Mouse (Mus musculus) heart, postnatal 14 days (tissue): Measurements from ENCODE around the gene Cdc14a. TPM values are rescaled to one million over a fixed set of nuclear protein-coding genes. Genes with fewer than 3 reads are reported as not detected.
A peak's percentile ranks its signal among the peaks of the same experiment; 100 is the strongest.

Source experiments
- DNase-seq, 2 experiments: peaks; one replicate each; pipeline ENCODE4 v3.0.0; 2021 to 2022
- intact Hi-C: fragments of 180-260 bp; cut with DNase I; formaldehyde crosslinking; loops from one replicate; pipeline ENCODE4 v1.15.1; 2025
- total RNA-seq, 2 experiments: library from RNA; stranded (reverse); gene quantifications; 2 replicates each; pipeline ENCODE4 v1.2.3; 2021

The Cdc14a gene
- total RNA-seq, 2 experiments from 2014 or later, result 3.8 to 4.7 TPM

DNA sequence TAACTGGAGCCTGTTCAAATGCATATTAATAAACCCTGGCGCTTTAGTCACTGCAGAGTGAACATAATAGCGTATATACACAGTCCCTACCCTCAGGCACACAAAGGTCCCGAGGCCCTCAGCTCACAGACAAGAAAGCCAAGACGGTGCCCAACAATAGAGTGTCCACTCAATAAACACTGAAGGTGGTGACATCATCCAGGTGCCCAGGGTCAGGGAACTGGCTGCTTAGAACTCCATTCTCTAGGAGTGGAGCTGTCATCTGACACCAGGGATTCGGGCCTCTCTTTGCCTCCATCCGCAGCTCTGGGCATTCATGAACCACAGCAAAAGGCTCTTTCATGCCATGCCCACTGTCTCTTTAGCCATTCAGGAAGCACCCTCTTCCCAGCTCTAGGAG is 2.7 kb downstream of the Cdc14a start:
- intact Hi-C loops, result loop anchor here (5.0 kb wide), 1 partner anchor 71 kb away; no protein-coding TSS in a partner anchor
- no peak for DNase-seq

DNA sequence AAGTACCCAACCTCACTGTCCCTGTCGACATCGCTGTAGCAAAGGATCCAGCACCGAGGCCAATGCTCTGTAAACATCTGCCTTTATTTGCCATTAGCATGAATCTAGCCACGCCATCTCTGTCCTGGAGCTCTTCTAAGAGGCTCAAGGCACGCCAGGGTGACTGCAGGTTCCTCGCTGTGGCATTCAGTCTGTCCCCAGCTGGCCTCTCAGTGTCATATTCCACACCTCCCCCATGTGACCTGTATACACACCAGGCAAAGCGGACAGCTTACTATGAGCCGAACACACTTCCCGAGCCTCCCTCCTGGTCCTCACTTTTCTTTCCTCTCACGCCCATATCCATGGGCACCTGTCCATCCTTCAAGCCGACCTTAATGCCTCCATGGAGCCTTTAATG is 4.0 kb downstream of the Cdc14a start:
- intact Hi-C loops, result loop anchor here (5.0 kb wide), 1 partner anchor 73 kb away; no protein-coding TSS in a partner anchor
- DNase-seq, result no peak

DNA sequence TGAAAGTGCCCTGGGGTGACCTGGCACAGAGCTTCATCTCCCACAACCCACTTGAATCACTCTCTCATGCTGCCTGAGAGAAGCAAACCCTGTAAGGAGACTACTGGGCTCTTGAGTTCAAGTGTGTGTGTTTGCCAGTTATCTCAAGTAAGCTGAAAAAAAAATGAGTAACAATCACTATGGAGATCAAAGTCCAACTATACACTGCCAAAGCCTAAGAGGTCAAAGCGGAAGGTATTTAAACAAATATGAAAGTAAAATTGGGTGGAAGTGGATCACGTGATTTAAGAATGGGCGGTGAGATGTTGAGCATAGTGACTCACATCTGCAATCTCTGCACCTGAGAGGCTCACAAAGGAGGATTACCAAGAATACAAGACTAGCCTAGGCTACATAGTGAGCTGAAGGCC is 9.4 kb downstream of the Cdc14a start:
- DNase-seq, result no peak
- intact Hi-C loops, result no loop called here

DNA sequence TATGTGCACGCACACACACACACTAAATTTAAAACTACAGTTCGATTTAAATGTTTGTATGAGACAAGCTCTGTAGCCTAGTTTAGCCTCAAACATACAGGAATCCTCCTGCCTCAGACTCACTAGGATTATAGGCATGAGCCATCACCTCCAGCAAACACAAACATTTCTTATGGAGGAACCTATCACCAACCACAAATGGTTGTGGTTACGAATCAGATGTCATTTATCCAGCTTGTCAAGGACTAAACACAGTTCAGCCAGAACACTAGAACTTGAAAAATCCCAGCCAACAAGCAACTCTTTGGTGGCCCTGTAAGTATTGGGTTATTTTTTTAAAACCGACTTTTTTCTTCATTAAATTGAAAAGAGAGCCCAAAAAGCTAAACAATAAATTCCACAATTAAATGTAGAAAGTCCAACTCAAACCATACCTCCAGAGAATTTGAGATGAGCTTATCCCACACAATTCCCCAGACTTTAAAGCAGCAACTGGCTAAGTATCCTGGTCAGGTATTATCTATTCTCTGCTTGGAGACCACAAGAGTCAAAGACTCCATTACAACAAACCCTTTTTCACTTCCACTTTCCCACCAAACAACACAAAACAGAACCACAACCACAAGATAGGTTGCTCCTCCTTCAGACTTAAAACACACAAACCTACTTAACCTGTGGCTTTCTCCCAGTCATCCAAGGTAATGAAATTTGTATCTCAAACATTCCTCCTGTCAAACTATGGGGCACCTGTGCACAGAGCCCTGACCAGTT is 10.7 kb downstream of the Cdc14a start:
- intact Hi-C loops, result no loop called here
- DNase-seq, result no peak

DNA sequence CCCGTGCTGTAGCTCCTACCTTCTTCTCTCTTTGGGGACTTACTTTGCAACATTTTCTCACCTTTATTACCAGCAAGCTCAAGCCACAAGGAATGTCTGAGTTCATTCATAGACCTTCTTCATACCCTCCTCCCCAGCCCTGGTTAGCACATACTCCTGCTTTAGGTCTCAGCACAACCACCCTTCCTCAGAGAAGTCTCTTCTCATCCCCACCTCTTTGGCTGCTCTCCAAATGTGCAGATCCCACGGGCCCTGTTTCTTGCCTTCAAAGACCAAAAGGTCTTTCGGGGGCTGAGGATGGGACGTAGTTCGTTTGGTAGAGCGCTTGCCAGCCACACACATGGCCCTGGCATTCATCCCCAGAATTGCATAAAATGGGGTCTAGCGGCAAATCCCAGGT is 13.8 kb downstream of the Cdc14a start:
- no peak for DNase-seq
- intact Hi-C loops, result no loop called here

DNA sequence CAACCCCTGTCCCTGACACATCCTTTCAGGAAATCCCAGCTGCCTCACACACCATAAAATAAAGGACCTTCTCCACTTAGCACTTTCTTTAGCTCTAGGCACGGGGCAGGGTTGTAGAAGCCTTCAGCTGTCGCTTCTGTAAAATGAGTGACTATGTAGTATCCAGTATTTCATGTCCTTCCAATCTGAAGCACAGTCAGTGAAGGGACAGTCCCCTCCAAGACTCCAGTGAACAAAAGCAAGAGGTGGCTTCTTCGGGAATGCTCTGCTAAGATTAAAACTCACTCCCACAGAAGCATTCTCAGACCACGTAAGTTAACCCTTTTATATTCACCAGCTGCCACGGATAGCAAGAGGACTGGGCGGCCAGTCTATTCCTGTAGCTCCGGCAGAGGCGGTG is 14.3 kb downstream of the Cdc14a start:
- intact Hi-C loops, result no loop called here

DNA sequence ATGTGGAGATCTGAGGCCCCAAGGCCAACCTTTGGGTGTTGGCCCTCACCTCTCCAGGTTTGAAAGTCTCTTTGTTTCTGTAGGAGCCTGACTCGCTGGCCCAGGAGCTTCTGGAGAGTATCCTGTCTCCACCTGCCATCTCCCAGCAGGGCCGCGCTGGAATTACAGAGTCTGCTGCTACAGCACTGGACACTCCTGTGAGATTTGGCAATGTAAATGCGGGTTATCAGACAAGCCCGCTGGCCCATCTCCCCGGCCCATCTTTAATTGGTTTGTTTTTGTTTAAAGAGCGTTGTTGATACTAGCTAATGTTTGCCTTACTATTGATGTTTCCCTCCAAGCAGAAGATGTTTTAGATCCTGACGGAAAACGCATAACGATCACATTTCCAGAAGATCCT is 15.0 kb downstream of the Cdc14a start:
- no peak for DNase-seq
- intact Hi-C loops, result no loop called here

More for the DNA sequence above, 14.3 kb downstream of the Cdc14a start:
- DNase-seq, result no peak

DNA sequence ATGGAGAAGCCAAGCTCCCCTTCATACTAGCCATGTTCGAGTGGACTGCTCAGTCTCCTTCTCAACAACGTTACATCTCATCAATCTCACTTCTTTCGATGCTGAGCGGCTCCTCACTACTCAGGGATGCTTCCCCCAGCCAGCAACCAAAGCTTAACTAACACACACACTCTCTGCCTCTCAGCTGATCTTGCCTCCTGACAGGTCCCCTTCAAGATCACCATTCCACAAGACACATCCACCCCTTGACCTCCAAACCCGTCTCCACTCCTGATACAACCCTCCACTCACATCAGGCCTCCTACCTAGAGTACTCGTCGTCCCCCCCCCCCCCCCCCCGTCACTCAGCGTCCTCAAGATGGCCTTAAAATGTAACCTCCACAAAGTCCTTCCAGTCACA is 18.3 kb downstream of the Cdc14a start:
- intact Hi-C loops, result no loop called here
- DNase-seq, result no peak

DNA sequence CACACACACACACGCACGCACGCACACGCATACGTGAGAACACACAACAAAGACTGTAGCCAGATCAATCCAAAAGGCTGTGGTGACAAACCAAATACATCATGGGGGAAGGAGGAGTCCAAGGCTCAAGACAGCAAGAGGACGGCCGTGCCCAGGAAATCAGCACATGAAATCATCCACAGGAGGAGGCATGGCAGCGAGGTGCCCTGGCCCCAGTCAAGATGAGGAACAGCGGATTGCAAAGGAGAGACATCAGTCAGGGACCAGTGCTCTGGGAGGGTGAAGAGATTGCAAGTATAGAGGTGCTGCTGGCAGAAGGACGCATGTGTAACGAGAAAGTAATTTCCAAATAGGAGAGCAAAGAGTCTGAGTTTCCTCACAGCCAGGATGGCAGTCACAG is 22.4 kb downstream of the Cdc14a start:
- no peak for DNase-seq
- intact Hi-C loops, result no loop called here

DNA sequence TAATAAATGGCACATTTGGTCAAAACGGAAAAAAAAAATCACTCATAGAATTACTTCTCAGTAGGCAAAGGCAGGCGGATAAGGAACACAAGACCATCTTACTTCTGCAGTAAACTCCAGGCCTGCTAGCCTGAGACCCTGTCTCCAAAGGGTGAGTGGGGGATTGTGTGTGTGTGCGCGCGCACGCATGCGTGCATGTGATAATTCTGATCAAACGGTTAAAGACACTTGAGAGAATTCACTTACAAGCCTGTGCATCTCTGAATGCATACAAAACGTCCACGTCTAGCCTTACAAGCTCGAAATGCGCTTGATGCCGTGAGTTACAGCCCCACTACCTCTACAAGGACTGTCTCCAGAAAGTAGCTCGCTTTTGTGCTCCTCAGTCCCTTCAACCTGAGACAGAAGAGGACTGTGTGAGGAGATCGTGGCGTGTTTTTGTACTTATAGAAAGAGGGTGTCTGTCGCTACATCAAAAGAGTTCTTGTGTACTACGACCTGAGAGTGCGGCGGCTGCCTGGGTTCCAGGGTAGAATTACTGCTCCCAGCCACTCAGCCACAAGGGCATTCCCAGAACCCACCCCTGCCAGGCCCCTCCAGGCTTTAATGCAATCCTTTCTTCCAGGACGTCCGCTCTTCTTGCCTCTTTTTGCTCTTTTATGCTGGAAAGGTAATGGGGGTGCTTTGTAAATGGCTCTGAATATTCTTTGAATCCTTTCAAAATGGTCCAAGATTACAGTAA is 24.3 kb downstream of the Cdc14a start:
- no peak for DNase-seq
- intact Hi-C loops, result no loop called here

DNA sequence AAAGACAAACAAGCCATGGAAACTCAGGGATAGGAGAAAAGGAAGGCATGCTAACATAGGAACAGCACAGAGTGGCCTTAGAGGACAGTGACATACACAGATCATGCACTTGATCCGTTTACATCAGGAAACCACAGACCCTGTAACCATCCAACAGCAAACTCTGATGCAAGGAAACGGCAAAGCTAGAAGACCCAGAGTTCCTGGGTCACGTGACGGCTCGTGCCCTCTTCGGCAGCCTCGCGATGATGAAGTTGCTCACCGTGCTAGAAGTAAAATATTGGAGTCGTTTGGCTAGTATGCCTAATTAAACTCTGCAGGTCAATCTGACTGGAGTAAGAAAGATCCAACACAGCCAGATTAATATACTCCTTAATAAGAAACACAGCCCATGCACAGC is 25.3 kb downstream of the Cdc14a start:
- DNase-seq, result no peak
- intact Hi-C loops, result no loop called here

DNA sequence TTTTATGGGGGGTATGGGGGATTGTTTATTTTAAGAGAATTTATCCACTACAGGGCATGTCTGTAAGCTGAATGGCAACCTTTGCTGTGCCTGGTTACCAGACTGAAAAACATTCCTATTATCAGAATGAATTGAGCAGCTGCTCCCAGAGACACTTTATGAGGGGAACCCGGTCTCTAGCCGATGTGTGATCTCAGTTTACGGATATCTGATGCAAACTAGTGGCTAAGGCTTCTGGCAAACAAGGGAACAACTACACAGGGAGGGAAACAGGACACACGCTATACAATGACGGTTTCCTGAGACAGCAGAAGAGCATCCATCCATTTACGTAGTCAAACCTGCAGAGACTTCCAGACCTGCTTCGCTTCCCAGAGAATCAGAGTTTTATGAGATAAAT is 25.9 kb downstream of the Cdc14a start:
- intact Hi-C loops, result no loop called here
- DNase-seq, result no peak

DNA sequence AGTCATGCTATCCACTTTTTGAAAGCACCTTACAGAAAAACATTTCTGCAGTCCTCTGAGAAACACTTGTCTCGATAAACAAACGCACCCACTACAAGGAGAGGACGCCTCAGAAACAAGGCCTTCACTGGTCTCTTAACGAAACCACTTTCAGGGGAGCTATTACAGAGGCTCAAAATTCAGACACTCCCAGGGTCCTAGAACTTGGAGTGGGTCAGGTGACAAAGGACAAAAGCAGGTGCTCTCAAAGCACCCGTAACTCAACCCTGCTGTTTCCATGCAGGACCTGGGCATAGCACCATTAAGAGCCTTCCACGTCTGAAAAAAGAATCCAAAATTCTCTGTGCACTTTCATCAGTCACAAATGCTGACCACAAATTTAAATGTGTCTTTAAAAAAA is 26.5 kb downstream of the Cdc14a start:
- no peak for DNase-seq
- intact Hi-C loops, result no loop called here

DNA sequence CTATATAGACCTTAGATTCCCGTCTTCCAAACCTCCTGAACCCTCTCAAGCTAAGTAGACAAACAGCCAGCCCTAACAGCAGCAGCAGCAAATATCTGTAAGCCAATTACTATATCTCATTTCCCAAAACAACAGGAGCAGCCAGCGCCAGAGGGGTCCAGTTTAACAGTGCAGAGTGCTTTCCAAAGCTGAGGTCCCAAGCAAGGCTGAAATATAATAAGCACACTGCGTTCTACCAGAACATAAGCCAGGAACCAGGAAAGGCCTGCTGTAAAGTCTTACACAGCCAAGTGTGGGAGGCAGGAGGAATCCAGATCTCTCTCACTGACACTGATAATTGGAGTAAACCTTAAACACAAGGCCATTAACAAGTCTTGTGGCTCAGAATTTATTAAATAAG is 27.3 kb downstream of the Cdc14a start:
- intact Hi-C loops, result no loop called here

DNA sequence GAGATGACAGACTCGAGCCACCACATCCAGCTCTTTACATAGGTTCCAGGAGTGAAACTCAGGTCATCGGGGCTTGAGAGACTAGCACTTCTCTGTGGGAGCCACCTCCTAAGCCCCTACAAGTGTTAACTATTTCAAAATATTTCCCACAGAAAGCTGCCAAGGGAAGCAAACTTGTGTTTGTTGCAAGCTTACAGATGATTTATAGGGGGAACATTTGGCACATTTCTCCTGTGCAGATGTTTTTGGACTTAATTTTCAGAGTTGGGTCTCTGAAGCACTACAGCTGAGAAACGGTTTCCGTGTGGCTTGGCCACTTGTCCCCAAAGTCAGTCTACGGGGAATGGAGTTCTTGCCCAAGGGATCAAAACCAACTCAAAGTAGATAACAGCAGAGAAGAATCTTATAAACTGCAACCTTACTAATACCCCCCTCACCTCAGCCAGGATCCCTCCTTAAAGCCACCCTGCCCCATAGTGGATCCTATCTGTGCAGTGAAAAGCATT is 28.9 kb downstream of the Cdc14a start:
- DNase-seq, result no peak
- intact Hi-C loops, result no loop called here

More for the DNA sequence above, 27.3 kb downstream of the Cdc14a start:
- DNase-seq, result no peak

DNA sequence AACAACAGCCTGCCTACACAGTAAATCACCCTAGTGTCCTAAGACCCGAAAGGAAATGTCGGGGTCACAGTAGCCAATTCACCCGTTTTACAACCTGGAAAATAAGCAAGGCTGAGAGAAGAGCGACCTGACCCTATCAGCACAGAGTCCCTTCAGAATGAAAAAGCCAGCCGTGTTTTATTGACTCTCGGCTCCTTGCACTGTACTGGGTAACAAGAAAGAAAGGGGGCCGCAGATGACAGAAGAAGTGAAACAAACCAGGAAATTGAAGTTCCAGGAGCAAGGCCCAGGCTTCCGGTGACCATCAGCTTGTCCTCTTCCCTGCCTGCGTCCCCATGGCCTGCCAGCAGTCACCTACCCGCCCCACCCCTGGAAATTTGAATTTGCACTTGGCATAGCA is 32.4 kb downstream of the Cdc14a start:
- no peak for DNase-seq
- intact Hi-C loops, result no loop called here

DNA sequence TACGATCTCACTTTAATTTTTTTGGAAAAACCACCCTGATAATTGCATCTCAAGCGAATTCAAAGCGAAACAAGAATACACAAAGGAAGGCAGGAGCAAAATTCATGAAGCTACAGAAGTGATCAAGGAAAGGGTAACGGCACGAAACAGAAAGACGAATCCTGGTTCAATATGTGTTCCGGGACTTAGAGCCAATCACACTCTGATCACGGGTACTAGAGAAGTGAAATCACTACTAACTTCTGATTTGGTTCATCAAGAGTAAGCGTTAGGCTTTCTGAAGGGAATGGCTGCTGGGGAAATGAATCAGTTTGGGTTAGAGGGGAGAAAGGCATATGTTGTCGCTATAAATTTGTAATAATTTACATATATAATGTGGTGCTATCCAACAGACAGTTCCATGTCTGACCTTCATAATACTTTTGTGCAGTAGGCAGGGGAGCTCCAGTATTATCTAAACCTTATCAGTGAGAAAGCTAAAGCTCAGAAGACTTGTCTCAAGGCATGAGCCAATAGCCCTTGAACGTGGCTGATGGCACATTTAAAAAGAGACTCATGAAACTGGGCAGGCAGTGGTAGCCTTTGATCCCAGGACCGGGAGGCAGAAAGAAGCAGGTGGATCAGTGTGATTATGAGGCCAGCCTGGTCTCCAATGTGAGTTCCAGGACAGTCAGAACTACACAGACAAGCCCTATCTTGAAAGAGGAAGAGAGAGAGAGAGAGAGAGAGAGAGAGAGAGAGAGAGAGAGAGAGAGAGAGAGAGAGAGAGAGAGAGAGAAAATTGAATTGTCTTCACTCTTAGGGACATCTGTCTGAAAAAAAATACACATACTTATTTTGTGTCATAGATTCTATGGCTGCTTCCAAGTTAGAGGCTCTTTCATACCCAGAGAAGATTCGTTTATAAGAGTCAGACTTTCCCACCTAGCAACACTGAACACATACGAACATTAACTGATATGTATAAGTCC is 34.0 kb downstream of the Cdc14a start:
- intact Hi-C loops, result no loop called here
- no peak for DNase-seq

DNA sequence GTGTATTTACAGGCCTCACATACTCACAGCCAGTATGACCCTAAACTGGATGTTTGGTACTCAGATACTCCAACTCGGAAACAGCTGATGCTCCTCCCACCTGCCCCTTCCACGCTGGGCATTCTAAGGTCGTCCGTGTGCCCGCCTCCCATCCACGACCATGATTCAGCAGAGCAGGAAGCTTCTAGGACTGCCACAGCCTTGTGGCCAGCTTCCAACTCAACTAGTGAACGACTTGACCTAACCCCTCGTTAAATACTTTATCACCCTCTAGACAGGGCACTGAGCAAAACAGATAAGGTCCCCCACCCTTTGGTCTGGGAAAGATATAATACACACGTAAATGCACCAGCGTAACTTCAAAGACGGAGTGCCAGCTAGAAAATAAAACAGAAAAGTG is 35.0 kb downstream of the Cdc14a start:
- no peak for DNase-seq
- intact Hi-C loops, result no loop called here

DNA sequence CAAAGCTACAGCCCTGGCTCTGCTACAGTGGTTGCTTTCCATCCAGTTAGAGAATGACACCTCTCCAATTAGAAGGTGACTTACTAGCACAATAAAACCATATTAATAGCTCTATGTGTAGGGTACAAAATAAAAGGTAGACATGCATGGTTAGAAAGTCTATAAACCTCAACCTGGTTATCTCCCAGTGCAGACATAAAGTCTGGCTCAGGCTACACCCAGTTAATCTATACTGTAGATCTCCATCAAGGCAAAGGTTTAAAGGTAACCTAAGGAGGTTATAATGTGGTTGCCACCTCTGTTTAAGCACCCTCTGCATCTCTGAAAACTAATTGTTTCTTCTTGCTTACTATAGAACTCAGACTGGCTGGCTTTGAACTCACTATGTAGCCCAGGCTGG is 36.9 kb downstream of the Cdc14a start:
- intact Hi-C loops, result no loop called here

DNA sequence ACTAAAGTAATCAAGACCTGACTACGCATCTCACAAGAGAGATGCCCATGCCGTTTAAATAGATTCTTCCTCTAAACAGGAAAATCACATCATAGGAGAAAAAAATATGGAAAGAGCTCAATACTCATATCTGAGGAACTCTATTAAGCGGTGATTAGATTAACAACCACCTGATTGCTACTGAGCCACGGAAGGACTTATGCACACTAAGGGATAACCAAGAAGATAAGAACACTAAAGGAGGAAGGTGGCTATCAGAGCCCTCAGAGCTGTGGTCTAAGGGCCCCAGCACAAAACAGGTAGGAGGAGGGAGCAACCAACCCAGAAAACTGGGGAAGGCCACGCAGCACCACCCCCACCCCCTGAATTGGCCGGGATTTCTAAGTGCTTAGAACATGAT is 37.5 kb downstream of the Cdc14a start:
- intact Hi-C loops, result no loop called here
- DNase-seq, result no peak

More for the DNA sequence above, 36.9 kb downstream of the Cdc14a start:
- no peak for DNase-seq

DNA sequence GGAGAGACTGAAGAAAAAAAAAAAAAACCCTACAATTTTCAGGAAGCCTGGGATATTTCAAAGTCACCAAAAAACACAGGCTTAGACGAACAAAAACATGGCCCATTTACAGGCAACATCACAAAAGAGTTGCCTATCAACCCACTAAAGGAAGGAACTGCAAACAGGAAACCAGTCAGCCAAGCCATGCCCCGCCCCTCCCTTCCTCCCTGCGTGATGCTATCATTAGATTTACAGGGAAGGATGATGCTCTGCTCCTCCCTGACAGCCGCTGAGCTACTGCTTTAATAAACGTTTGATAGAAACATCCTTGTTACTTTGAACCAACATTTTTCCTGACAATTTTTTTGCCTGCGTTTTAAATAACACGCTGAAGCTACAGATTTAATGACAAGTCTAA is 39.5 kb downstream of the Cdc14a start:
- DNase-seq, result peak; percentile 21 to 39
- intact Hi-C loops, result no loop called here
